Mouse (Mus musculus) lung, postnatal 0 days (tissue): Measurements from ENCODE around the gene Ufm1. TPM values are rescaled to one million over a fixed set of nuclear protein-coding genes. Genes with fewer than 3 reads are reported as not detected.

ENCODE experiments used
- ATAC-seq: fragments of 200-750 bp; cut with Nextera tagmentation; 2 replicates; pipeline ENCODE4 v1.8.0; 2017; ENCODE audit warnings: moderate library complexity
- DNase-seq: peaks from one replicate; pipeline ENCODE4 v3.0.0-alpha.2; 2016; ENCODE audit warnings: low spot score
- H3K27ac ChIP-seq: fragments of 300-500 bp; sonication (generic); 2 replicates; pipeline ENCODE4 v1.5.1; 2014; ENCODE audit warnings: antibody characterized with exemption, mild to moderate bottlenecking, low read length, mixed read lengths
- H3K27me3 ChIP-seq: fragments of 300-500 bp; sonication (generic); replicated peaks from 2 replicates; pipeline ENCODE4 v1.6.1; 2014; ENCODE audit warnings: low read length, mixed read lengths; ENCODE audit not compliant: insufficient read depth
- H3K36me3 ChIP-seq: fragments of 300-500 bp; sonication (generic); 2 replicates; pipeline ENCODE4 v1.6.1; 2014; ENCODE audit warnings: low read length, mixed read lengths; ENCODE audit not compliant: insufficient read depth
- H3K4me1 ChIP-seq: fragments of 300-500 bp; sonication (generic); 2 replicates; pipeline ENCODE4 v1.6.1; 2014; ENCODE audit warnings: antibody characterized with exemption, low read depth, low read length, mixed read lengths; ENCODE audit not compliant: insufficient read depth
- H3K4me2 ChIP-seq: fragments of 300-500 bp; sonication (generic); replicated peaks from 2 replicates; pipeline ENCODE4 v1.6.1; 2014; ENCODE audit warnings: low read depth, mild to moderate bottlenecking, low read length, moderate library complexity, mixed read lengths
- H3K4me3 ChIP-seq: fragments of 300-500 bp; sonication (generic); 2 replicates; pipeline ENCODE4 v1.5.1; 2014; ENCODE audit warnings: low read depth, low read length
- H3K9ac ChIP-seq: fragments of 300-500 bp; sonication (generic); replicated peaks from 2 replicates; pipeline ENCODE4 v1.6.1; 2014; ENCODE audit warnings: low read depth, mild to moderate bottlenecking
- H3K9me3 ChIP-seq: fragments of 300-500 bp; sonication (generic); 2 replicates; pipeline ENCODE4 v1.6.1; 2016; ENCODE audit warnings: low read length, mixed read lengths
- EP300 ChIP-seq: IDR thresholded peaks from 2 replicates; pipeline ENCODE4 v1.6.1; 2016; ENCODE audit warnings: antibody characterized with exemption, mild to moderate bottlenecking, control low read depth
- WGBS: fragments of 180-500 bp; shearing (Covaris S2); extraction: QIAGEN DNeasy Blood & Tissue Kit; methylation state at CpG from one replicate; pipeline ENCODE4 v1.1.7; 2014; 5-methylcytosine and 5-hydroxymethylcytosine counted together
- polyA plus RNA-seq: library from polyadenylated mRNA; unstranded; fragments of >200 nt; fragmentation: Nextera tagmentation; extraction: Ambion mirVana; gene quantifications from 2 replicates; pipeline ENCODE4 v1.2.1, GENCODE M21; 2015

Gene Ufm1
- polyA plus RNA-seq, 1 experiment from 2014 or later, result 89.7 TPM

GRCm38 (mm10) chr3:53813421-53813977 lies 50.1 kb downstream of the Ufm1 start:
- H3K27me3 ChIP-seq, result no peaks in the 10 kb centered on the region
- 65% methylated on average over 7 of the region's 7 CpGs for WGBS
- H3K4me3 ChIP-seq, result no peak overlapping the region
- no peak overlapping the region for H3K4me2 ChIP-seq
- TF ChIP-seq EP300, result no peak
- H3K27ac ChIP-seq, result no peak overlapping the region
- DNase-seq (no peak), ATAC-seq (no peak)
- no peak overlapping the region for H3K9ac ChIP-seq
- no peaks in the 10 kb centered on the region for H3K9me3 ChIP-seq
- no peaks in the 10 kb centered on the region for H3K36me3 ChIP-seq
- H3K4me1 ChIP-seq, result no peaks in the 10 kb centered on the region

Other genes with a start within 250 kb of the Ufm1 start
- gene Frem2, start 206.5 kb downstream of the Ufm1 start, polyA plus RNA-seq, result 1.6 and 1.8 TPM in 2 replicates
- gene Gm10985, start 18.7 kb downstream of the Ufm1 start, polyA plus RNA-seq, result not detected in 2 replicates